Mouse (Mus musculus) hindbrain, embryonic 16.5 days (tissue): ENCODE results near the gene Nelfb. TPM values are rescaled to one million over a fixed set of nuclear protein-coding genes. Genes with fewer than 3 reads are reported as not detected.

ENCODE experiments used
- ATAC-seq: fragments of 200-750 bp; cut with Nextera tagmentation; 2 replicates; pipeline ENCODE4 v1.8.0; 2017; ENCODE audit warnings: moderate TSS enrichment, moderate library complexity
- H3K27ac ChIP-seq: fragments of 300-500 bp; sonication (generic); 2 replicates; pipeline ENCODE4 v1.5.1; 2014; ENCODE audit warnings: low read depth, mild to moderate bottlenecking, control low read depth, low read length, moderate library complexity
- H3K27me3 ChIP-seq: fragments of 300-500 bp; sonication (generic); replicated peaks from 2 replicates; pipeline ENCODE4 v1.6.1; 2014; ENCODE audit warnings: low read length; ENCODE audit not compliant: control insufficient read depth, insufficient read depth
- H3K36me3 ChIP-seq: fragments of 300-500 bp; sonication (generic); 2 replicates; pipeline ENCODE4 v1.6.1; 2014; ENCODE audit warnings: mild to moderate bottlenecking, low read length, moderate library complexity, mixed read lengths; ENCODE audit not compliant: control insufficient read depth, insufficient read depth
- H3K4me1 ChIP-seq: fragments of 300-500 bp; sonication (generic); 2 replicates; pipeline ENCODE4 v1.6.1; 2014; ENCODE audit warnings: low read depth, low read length; ENCODE audit not compliant: control insufficient read depth, insufficient read depth
- H3K4me2 ChIP-seq: fragments of 300-500 bp; sonication (generic); 2 replicates; pipeline ENCODE4 v1.6.1; 2014; ENCODE audit warnings: mild to moderate bottlenecking, low read length, control low read depth, moderate library complexity
- H3K4me3 ChIP-seq: fragments of 300-500 bp; sonication (generic); 2 replicates; pipeline ENCODE4 v1.5.1; 2014; ENCODE audit warnings: mild to moderate bottlenecking, low read length, control low read depth, moderate library complexity
- H3K9ac ChIP-seq: fragments of 300-500 bp; sonication (generic); 2 replicates; pipeline ENCODE4 v1.6.1; 2014; ENCODE audit warnings: low read depth, mild to moderate bottlenecking, control low read depth, low read length, moderate library complexity
- H3K9me3 ChIP-seq: fragments of 300-500 bp; sonication (generic); 2 replicates; pipeline ENCODE4 v1.6.1; 2014; ENCODE audit warnings: mild to moderate bottlenecking, low read length, moderate library complexity; ENCODE audit not compliant: control insufficient read depth
- WGBS: fragments of 180-500 bp; shearing (Covaris S2); extraction: QIAGEN DNeasy Blood & Tissue Kit; methylation state at CpG from one replicate; pipeline ENCODE4 v1.1.7; 2014; 5-methylcytosine and 5-hydroxymethylcytosine counted together
- polyA plus RNA-seq: library from polyadenylated mRNA; unstranded; fragments of >200 nt; fragmentation: Nextera tagmentation; extraction: Ambion mirVana; gene quantifications from 2 replicates; pipeline ENCODE4 v1.2.1, GENCODE M21; 2015

The Nelfb gene
- polyA plus RNA-seq, 1 experiment from 2014 or later, result 105 TPM

DNA sequence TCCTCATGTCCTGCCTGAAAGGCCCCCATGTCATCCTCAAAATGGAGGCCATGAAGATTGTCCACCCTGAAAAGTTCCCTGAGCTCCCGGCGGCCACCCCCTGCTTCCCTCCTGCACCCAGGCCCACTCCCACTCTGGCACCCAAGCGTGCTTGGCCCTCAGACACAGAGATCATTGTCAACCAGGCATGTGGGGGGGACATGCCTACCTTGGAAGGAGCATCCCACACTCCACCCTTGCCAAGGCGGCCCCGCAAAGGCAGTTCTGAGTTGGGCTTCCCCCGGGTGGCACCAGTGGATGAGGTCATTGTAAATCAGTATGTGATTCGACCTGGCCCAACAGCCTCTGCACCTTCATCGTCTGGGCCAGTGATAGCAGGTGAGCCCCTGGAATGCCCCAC lies 32.1 kb upstream of the Nelfb start:
- Histone ChIP-seq H3K9ac (peak overlapping the region; percentile 90), H3K4me3 (peak overlapping the region; percentile 68), H3K9me3 (no peaks in the 10 kb centered on the region), H3K27me3 (peaks cover 2% of the 10 kb centered on the region; the same call in 1 of the 2 replicates), H3K27ac (no peak overlapping the region), H3K4me2 (peak overlapping the region; percentile 87), H3K4me1 (peaks cover 25% of the 10 kb centered on the region), H3K36me3 (peaks cover 12% of the 10 kb centered on the region)
- ATAC-seq, result no peak
- 78% methylated on average over 8 of the region's 8 CpGs for WGBS

- ATAC-seq, result peak; percentile 62
These were observed 30.8 kb upstream of the Nelfb start, which contains the start of the genes Rnf208 and Cysrt1 for GRCm38 (mm10) chr2:25242101-25242506. Gene Rnf208 (plus strand): TSS chr2:25242255. Gene Cysrt1 (minus strand): TSS chr2:25242452.

DNA sequence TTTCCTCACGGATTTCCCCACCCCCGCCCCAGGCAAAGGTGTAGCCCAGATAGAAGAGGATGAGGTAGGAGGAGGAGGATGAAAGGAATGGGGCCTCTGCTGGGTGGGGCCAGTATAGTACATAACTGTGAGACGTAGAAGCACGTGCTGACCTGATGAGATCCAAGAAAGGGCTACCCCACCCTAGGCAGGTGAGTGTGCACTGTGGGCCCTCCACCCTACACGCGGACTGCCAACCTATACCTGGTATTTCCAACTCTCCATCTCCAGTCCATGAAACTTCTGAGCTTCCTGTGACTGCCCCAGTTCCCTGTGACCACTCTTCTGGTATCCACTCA lies 30.1 kb upstream of the Nelfb start:
- peak overlapping the region; percentile 87 for H3K4me2 ChIP-seq
- peak overlapping the region; percentile 90 for H3K9ac ChIP-seq
- peaks cover 10% of the 10 kb centered on the region for H3K36me3 ChIP-seq
- peak overlapping the region; percentile 80; the same call in 1 of the 2 replicates for H3K27ac ChIP-seq
- H3K9me3 ChIP-seq, result no peaks in the 10 kb centered on the region
- H3K27me3 ChIP-seq, result peaks cover 2% of the 10 kb centered on the region; the same call in 1 of the 2 replicates
- 11% methylated on average over 6 of the region's 6 CpGs for WGBS
- H3K4me3 ChIP-seq, result peak overlapping the region; percentile 68
- ATAC-seq, result peak; percentile 25
- H3K4me1 ChIP-seq, result peaks cover 25% of the 10 kb centered on the region

More at GRCm38 (mm10) chr2:25242101-25242506, 30.8 kb upstream of the Nelfb start, which contains the start of the genes Rnf208 and Cysrt1:
- H3K27me3 ChIP-seq, result peaks cover 2% of the 10 kb centered on the region; the same call in 1 of the 2 replicates
- H3K36me3 ChIP-seq, result peaks cover 12% of the 10 kb centered on the region
- peaks cover 25% of the 10 kb centered on the region for H3K4me1 ChIP-seq
- H3K27ac ChIP-seq, result peak within 1 kb of the TSS; percentile 80
- no peaks in the 10 kb centered on the region for H3K9me3 ChIP-seq
- peak within 1 kb of the TSS; percentile 90 for H3K9ac ChIP-seq
- peak within 1 kb of the TSS; percentile 68 for H3K4me3 ChIP-seq
- 0% methylated on average over 46 of the region's 59 CpGs for WGBS
- H3K4me2 ChIP-seq, result peak within 1 kb of the TSS; percentile 87

DNA sequence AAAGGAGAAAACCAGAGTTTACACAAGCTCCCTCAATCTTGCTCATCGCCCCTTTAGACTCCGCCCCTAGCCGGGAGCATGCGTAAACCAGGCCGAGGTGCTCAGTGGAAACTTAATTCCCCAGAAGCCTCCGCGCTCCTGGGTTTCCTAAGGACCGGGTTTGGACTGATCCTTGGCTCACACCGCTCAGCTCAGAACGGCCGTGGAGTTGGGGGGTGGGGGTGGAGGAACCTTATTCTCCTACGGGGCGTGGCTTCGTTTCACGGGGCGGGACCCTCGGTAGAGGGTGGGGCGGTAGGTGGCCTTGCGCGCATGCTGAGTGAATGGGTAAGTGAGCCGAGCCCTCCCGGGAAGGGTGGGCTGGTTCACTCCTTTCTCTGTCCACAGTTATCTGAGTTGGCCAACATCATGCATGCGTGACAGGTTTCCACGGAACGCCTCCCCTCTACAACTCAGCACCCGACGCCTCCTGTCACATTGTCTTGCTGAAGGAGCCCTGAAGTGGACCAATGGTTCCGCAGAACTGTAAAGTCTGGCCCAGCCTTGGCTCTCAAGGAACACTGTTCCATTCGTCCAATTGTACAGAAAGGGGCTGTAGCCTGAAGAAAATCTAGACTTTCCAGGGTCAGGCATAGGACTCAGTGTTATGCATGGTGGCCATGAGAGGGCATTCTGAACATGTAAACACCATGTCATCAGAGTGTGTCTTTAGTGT lies 29.6 kb upstream of the Nelfb start:
- Histone ChIP-seq H3K9me3 (no peaks in the 10 kb centered on the region), H3K4me1 (peaks cover 25% of the 10 kb centered on the region), H3K9ac (peak overlapping the region; percentile 56), H3K27me3 (peaks cover 2% of the 10 kb centered on the region; the same call in 1 of the 2 replicates), H3K4me2 (peak overlapping the region; percentile 87), H3K27ac (peak overlapping the region; percentile 44), H3K4me3 (peak overlapping the region; percentile 68), H3K36me3 (peaks cover 10% of the 10 kb centered on the region)
- WGBS, result 1% methylated on average over 29 of the region's 29 CpGs
- ATAC-seq, result peak; percentile 84

DNA sequence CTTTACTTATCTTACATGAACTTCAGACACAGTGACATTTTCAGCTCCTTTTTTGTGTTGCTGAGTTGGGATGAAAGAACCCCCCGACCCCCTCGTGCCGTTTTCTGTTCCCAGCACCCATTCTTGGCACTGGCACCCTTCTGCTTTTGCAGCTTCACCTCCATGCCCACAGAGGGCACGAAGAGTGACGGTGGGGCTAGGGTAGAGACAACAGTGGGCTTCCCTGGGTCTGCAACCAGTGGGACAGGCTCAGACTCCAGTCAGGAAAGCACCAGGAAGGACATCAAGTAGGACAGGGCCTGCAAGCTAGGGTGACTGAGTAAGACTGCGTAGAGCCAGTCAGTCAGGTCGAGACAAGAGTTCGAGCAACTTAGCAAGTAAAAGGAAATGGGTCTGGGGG lies 29.0 kb upstream of the Nelfb start:
- Histone ChIP-seq H3K4me3 (peak overlapping the region; percentile 68), H3K9me3 (no peaks in the 10 kb centered on the region), H3K27ac (peak overlapping the region; percentile 44; the same call in 1 of the 2 replicates), H3K36me3 (peaks cover 7% of the 10 kb centered on the region), H3K9ac (peak overlapping the region; percentile 56), H3K27me3 (peaks cover 2% of the 10 kb centered on the region; the same call in 1 of the 2 replicates), H3K4me1 (peaks cover 25% of the 10 kb centered on the region), H3K4me2 (peak overlapping the region; percentile 87)
- ATAC-seq, result peak; percentile 6
- WGBS, result 49% methylated on average over 8 of the region's 8 CpGs

DNA sequence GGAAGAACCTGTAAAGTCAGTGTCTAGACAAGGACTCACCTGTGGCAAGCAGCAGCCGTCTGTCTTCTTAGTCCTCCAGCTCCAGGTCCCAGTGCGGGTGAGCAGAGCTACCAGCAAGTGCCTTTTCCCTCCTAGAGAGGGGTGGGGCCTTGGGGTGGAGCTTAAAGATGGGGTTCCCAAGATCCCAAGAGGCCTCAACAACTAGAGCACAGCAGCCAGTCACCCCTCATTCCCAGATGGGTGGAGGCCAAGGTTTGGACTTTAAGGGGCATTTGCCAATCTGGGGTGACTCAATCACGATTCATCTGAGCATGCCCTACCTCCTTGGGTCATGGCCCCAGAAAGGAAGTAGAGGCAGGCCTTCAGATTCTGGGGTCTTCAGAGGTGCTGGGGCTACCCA lies 28.5 kb upstream of the Nelfb start:
- Histone ChIP-seq H3K4me3 (no peak overlapping the region), H3K27me3 (peaks cover 2% of the 10 kb centered on the region; the same call in 1 of the 2 replicates), H3K9ac (no peak overlapping the region), H3K4me1 (peaks cover 25% of the 10 kb centered on the region), H3K9me3 (no peaks in the 10 kb centered on the region), H3K4me2 (no peak overlapping the region), H3K27ac (no peak overlapping the region), H3K36me3 (peaks cover 5% of the 10 kb centered on the region; the same call in 1 of the 2 replicates)
- ATAC-seq, result no peak
- WGBS, result 88% methylated on average over 3 of the region's 3 CpGs

GRCm38 (mm10) chr2:25238106-25238505 lies 26.8 kb upstream of the Nelfb start:
- ATAC-seq, result no peak
- Histone ChIP-seq H3K36me3 (no peaks in the 10 kb centered on the region), H3K27me3 (peaks cover 2% of the 10 kb centered on the region; the same call in 1 of the 2 replicates), H3K4me2 (no peak overlapping the region), H3K9me3 (no peaks in the 10 kb centered on the region), H3K4me3 (no peak overlapping the region), H3K27ac (no peak overlapping the region), H3K9ac (no peak overlapping the region), H3K4me1 (peaks cover 18% of the 10 kb centered on the region)

GRCm38 (mm10) chr2:25237522-25237921 lies 26.2 kb upstream of the Nelfb start:
- Histone ChIP-seq H3K9ac (no peak overlapping the region), H3K36me3 (no peaks in the 10 kb centered on the region), H3K4me2 (no peak overlapping the region), H3K27me3 (peaks cover 4% of the 10 kb centered on the region; the same call in 1 of the 2 replicates), H3K27ac (no peak overlapping the region), H3K4me3 (no peak overlapping the region), H3K9me3 (no peaks in the 10 kb centered on the region), H3K4me1 (peaks cover 12% of the 10 kb centered on the region)
- ATAC-seq, result no peak
- WGBS, result 77% methylated on average over 4 of the region's 4 CpGs

DNA sequence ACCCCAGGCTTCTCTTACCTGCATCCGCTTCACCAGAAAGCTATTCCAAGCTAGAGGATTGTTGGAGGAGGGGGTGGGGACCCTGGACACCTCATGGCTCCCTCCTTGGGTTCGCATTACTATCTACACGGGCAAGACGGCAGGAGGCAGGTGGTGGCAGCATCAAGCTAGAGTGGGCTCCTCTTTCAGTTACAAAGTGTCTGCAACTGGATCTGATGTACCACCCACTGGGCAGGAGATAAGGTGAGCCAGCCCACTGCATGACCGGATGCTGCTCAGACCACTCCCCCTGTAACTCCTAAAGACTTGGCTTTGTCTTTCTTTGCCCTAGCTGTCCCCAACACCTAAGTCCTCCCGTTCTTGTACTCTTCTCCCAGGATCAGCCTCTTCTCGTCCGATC lies 25.3 kb upstream of the Nelfb start, which contains the start of gene Rnf224:
TSS of gene Rnf224 (minus strand) at position 174 of the 400 bp plus-strand sequence.
- Histone ChIP-seq H3K27ac (no peak within 1 kb of the TSS), H3K4me3 (no peak within 1 kb of the TSS), H3K36me3 (no peaks in the 10 kb centered on the region), H3K27me3 (peaks cover 4% of the 10 kb centered on the region; the same call in 1 of the 2 replicates), H3K4me2 (no peak within 1 kb of the TSS), H3K9ac (no peak within 1 kb of the TSS), H3K4me1 (peaks cover 10% of the 10 kb centered on the region), H3K9me3 (no peaks in the 10 kb centered on the region)
- no peak for ATAC-seq
- 37% methylated on average over 8 of the region's 8 CpGs for WGBS
